Mouse (Mus musculus): ENCODE results near the gene Pdzrn3. TPM values are rescaled to one million over a fixed set of nuclear protein-coding genes. Genes with fewer than 3 reads are reported as not detected.

Pdzrn3 gene
- total and polyA plus RNA-seq, 2 experiments from 2014 or later: 10.7 to 29.1 TPM

DNA sequence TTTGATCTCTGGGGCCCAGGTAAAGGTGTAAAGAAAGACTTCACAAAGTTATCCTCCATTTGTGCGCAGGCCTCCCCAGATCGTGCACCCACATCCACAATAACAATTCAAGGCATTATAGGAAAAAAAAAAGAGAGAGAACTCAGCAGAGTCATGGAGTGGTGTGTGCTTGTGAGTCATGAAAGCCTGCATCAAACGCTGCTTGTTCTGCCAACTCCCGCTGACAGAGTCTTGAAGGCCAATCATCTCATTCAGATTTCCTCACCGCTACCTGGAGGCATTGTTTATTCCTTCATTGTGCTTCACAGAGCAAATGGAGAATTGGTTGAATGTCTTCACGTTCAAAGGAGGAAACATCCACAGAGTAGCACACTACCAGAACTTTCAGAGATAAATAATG, 6.8 kb upstream of the Pdzrn3 start:
- Histone ChIP-seq H3K9ac (no peak overlapping the region), H3K9me3 (ENCODE audit: low read length) (no peaks in the 10 kb centered on the region), H3K4me3 (ENCODE audit: low read depth, low read length) (no peak overlapping the region), H3K36me3 (ENCODE audit: insufficient read depth) (no peaks in the 10 kb centered on the region), H3K4me1 (ENCODE audit: insufficient read depth) (no peaks in the 10 kb centered on the region), H3K27ac (ENCODE audit: low read depth, low read length) (no peak overlapping the region), H3K4me2 (ENCODE audit: low read depth) (no peak overlapping the region), H3K27me3 (ENCODE audit: insufficient read depth, low read length) (no peaks in the 10 kb centered on the region)
- 55% methylated on average over 6 of the region's 6 CpGs for WGBS
- DNase-seq (no peak), ATAC-seq (no peak)
- no peak for TF ChIP-seq CTCF (IDR thresholded peaks at IDR 0.05; ENCODE audit: low read depth)

GRCm38 (mm10) chr6:101382891-101383290, 5.2 kb upstream of the Pdzrn3 start:
- ATAC-seq (no peak), DNase-seq (no peak)
- 70% methylated on average over 4 of the region's 4 CpGs for WGBS
- Histone ChIP-seq H3K9me3 (ENCODE audit: low read length) (no peaks in the 10 kb centered on the region), H3K4me2 (ENCODE audit: low read depth) (no peak overlapping the region), H3K4me1 (ENCODE audit: insufficient read depth) (peaks cover 4% of the 10 kb centered on the region; the same call in 1 of the 2 replicates), H3K9ac (no peak overlapping the region), H3K27ac (ENCODE audit: low read depth, low read length) (no peak overlapping the region), H3K27me3 (ENCODE audit: insufficient read depth, low read length) (no peaks in the 10 kb centered on the region), H3K4me3 (ENCODE audit: low read depth, low read length) (no peak overlapping the region), H3K36me3 (ENCODE audit: insufficient read depth) (no peaks in the 10 kb centered on the region)
- TF ChIP-seq CTCF (IDR thresholded peaks at IDR 0.05; ENCODE audit: low read depth): no peak

DNA sequence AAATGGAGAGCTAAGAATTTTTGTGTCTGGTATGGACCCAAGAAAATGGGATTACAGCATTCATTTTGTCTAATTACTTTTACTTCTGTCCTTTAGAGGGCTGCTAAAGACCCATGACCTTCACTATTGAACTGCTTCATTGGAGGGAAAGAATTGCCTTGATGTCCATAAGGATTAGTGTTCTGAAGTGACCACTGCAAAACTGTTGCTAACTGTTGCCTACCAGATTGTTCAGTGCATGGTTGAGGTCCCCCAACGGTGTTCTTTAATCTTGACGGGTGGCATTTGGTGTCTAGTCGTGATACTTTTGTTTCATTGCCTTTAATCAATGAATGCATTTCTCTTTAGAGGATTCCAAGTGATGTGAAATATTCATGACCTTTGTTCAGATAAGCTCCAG, 1.8 kb upstream of the Pdzrn3 start:
- no peak for TF ChIP-seq CTCF (IDR thresholded peaks at IDR 0.05; ENCODE audit: low read depth)

DNA sequence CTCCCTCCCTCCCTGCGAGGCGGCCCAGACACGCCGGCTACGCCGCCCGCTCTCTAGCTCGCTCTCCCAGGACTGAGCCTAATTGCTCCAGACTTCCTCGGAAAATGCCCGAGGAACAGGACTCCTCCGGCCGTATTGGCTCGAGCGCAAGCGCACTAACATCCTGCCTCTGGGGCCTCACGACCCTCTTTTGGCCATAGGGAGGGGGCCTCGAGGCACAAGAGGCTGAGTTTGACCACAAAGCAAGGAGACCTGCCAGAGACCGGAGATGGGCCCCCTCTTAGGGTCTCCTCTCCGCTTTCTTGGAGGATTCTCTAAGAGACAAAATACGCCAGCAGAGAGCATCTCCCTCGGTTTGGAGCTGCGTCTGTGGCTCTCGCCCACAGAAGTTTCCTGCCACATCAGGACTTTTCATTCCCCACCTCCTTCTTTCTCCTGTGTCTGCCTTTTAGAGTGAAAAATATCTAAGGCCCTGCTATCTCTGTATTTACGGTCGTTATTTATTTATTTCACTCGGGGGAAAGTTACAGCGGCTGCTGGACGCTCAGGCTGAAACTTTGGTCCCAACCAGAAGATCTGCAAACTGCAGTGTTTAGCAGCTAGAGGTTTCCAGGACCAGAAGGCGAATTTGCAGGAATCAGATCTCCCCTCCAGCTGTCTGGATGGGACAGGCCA, 375 bp upstream of the Pdzrn3 start:
- WGBS: under 1% methylated on average over 26 of the region's 29 CpGs
- no peaks in the 10 kb centered on the region for H3K27me3 ChIP-seq (ENCODE audit: insufficient read depth, low read length)
- peaks cover 8% of the 10 kb centered on the region; the same call in 1 of the 2 replicates for H3K4me1 ChIP-seq (ENCODE audit: insufficient read depth)
- H3K4me2 ChIP-seq (ENCODE audit: low read depth): peak overlapping the region; percentile 98
- peak overlapping the region; percentile 49 for H3K4me3 ChIP-seq (ENCODE audit: low read depth, low read length)
- no peaks in the 10 kb centered on the region for H3K9me3 ChIP-seq (ENCODE audit: low read length)
- peak overlapping the region; percentile 51 for H3K9ac ChIP-seq
- TF ChIP-seq CTCF (IDR thresholded peaks at IDR 0.05; ENCODE audit: low read depth): no peak
- peak; percentile 81 for ATAC-seq
- peak overlapping the region; percentile 45; the same call in 1 of the 2 replicates for H3K27ac ChIP-seq (ENCODE audit: low read depth, low read length)
- no peaks in the 10 kb centered on the region for H3K36me3 ChIP-seq (ENCODE audit: insufficient read depth)
- DNase-seq: peak; percentile 65

More for the DNA sequence above, 1.8 kb upstream of the Pdzrn3 start:
- Histone ChIP-seq H3K4me2 (ENCODE audit: low read depth) (no peak overlapping the region), H3K9me3 (ENCODE audit: low read length) (no peaks in the 10 kb centered on the region), H3K36me3 (ENCODE audit: insufficient read depth) (no peaks in the 10 kb centered on the region), H3K27me3 (ENCODE audit: insufficient read depth, low read length) (no peaks in the 10 kb centered on the region), H3K27ac (ENCODE audit: low read depth, low read length) (no peak overlapping the region), H3K4me1 (ENCODE audit: insufficient read depth) (peaks cover 8% of the 10 kb centered on the region; the same call in 1 of the 2 replicates), H3K4me3 (ENCODE audit: low read depth, low read length) (no peak overlapping the region), H3K9ac (no peak overlapping the region)
- 33% methylated on average over 3 of the region's 3 CpGs for WGBS
- DNase-seq (no peak), ATAC-seq (no peak)

GRCm38 (mm10) chr6:101376511-101377166, 1.1 kb downstream of the Pdzrn3 start:
- no peak for TF ChIP-seq CTCF (IDR thresholded peaks at IDR 0.05; ENCODE audit: low read depth)
- Histone ChIP-seq H3K27ac (ENCODE audit: low read depth, low read length) (peak overlapping the region; percentile 10; the same call in 1 of the 2 replicates), H3K9me3 (ENCODE audit: low read length) (no peaks in the 10 kb centered on the region), H3K4me1 (ENCODE audit: insufficient read depth) (peaks cover 8% of the 10 kb centered on the region; the same call in 1 of the 2 replicates), H3K27me3 (ENCODE audit: insufficient read depth, low read length) (no peaks in the 10 kb centered on the region), H3K4me2 (ENCODE audit: low read depth) (peak overlapping the region; percentile 98), H3K9ac (peak overlapping the region; percentile 18; the same call in 1 of the 2 replicates), H3K36me3 (ENCODE audit: insufficient read depth) (no peaks in the 10 kb centered on the region), H3K4me3 (ENCODE audit: low read depth, low read length) (peak overlapping the region; percentile 49)
- WGBS: 6% methylated on average over 10 of the region's 10 CpGs
- DNase-seq: no peak
- no peak for ATAC-seq

GRCm38 (mm10) chr6:101376049-101376448, 1.6 kb downstream of the Pdzrn3 start:
- Histone ChIP-seq H3K9me3 (ENCODE audit: low read length) (no peaks in the 10 kb centered on the region), H3K4me2 (ENCODE audit: low read depth) (peak overlapping the region; percentile 98), H3K4me1 (ENCODE audit: insufficient read depth) (peaks cover 8% of the 10 kb centered on the region; the same call in 1 of the 2 replicates), H3K4me3 (ENCODE audit: low read depth, low read length) (peak overlapping the region; percentile 49), H3K36me3 (ENCODE audit: insufficient read depth) (no peaks in the 10 kb centered on the region), H3K9ac (no peak overlapping the region), H3K27ac (ENCODE audit: low read depth, low read length) (no peak overlapping the region), H3K27me3 (ENCODE audit: insufficient read depth, low read length) (no peaks in the 10 kb centered on the region)
- ATAC-seq: no peak
- no peak for DNase-seq
- TF ChIP-seq CTCF (IDR thresholded peaks at IDR 0.05; ENCODE audit: low read depth): no peak
- 44% methylated on average over 10 of the region's 10 CpGs for WGBS

DNA sequence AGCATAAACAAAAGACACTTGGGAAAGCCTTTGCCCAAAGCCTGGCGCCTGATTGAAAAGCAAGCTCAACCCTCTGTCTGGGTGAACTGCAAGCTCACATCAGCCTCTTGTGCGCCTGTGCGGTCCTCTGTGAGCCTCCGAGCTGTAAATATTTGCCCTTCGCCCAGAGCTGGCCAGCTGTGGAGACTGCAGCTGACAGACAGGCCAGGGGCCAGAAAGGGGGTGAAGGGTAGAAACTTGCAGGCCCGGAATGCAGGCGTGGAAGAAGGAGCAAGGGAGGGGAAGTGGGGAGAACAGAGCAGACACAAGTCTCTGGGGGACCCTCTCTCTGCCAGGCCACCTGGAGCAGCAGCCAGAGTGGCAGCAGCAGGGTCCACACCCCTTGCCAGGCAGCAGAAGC, 3.0 kb downstream of the Pdzrn3 start:
- H3K27ac ChIP-seq (ENCODE audit: low read depth, low read length): no peak overlapping the region
- DNase-seq (no peak), ATAC-seq (no peak; the same call in 1 of the 2 replicates)
- H3K36me3 ChIP-seq (ENCODE audit: insufficient read depth): no peaks in the 10 kb centered on the region
- no peaks in the 10 kb centered on the region for H3K27me3 ChIP-seq (ENCODE audit: insufficient read depth, low read length)
- H3K4me2 ChIP-seq (ENCODE audit: low read depth): peak overlapping the region; percentile 32
- TF ChIP-seq CTCF (IDR thresholded peaks at IDR 0.05; ENCODE audit: low read depth): no peak
- 11% methylated on average over 7 of the region's 7 CpGs for WGBS
- peaks cover 8% of the 10 kb centered on the region; the same call in 1 of the 2 replicates for H3K4me1 ChIP-seq (ENCODE audit: insufficient read depth)
- H3K9me3 ChIP-seq (ENCODE audit: low read length): no peaks in the 10 kb centered on the region
- H3K4me3 ChIP-seq (ENCODE audit: low read depth, low read length): no peak overlapping the region
- no peak overlapping the region for H3K9ac ChIP-seq
